Mouse (Mus musculus): ENCODE measurements around the gene Rfxap. TPM values are rescaled to one million over a fixed set of nuclear protein-coding genes. Genes with fewer than 3 reads are reported as not detected.
A peak's percentile ranks its signal among the peaks of the same experiment; 100 is the strongest.

Gene Rfxap
- polyA plus RNA-seq (2011; ENCODE audit: insufficient read depth, insufficient read length, low replicate concordance, missing spikeins) = 14.7 and 30.1 TPM in 2 replicates

DNA sequence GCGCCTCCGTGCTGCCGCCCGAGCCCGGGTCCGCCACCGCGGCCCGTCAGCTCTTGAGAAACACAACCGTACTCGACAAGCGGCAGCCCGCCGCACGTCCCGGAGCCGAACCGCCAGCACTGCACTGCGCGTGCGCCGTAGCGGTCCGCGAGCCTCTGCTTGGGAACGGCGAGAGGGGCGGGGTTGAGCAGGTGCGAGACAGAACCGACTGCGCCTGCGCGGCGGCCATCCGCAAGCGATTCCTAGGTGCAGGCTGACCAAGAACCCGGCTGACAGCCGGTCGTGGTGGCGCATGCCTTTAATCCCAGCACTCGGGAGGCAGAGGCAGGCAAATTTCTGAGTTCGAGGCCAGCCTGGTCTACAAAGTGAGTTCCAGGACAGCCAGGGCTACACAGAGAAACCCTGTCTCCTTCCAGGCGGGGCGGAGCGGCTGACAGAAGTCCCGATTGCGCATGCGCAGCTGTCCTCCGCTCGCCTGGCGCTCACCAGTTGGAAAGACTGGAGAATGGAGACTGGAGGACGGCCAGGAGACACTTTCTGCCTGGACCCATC, at the start of gene Rfxap:
Rfxap (minus strand) TSS at position 126 of the 552 bp plus-strand sequence.
- H3K4me3 ChIP-seq (replicated peaks; ENCODE audit: control insufficient read depth, low read depth, low read length) = peak within 1 kb of the TSS; percentile 96
- no peaks in the 10 kb centered on the region for H3K4me1 ChIP-seq (ENCODE audit: control insufficient read depth, insufficient read depth, low read length)
- H3K27ac ChIP-seq (ENCODE audit: control insufficient read depth, insufficient read depth, low read depth, low read length, poor library complexity) = peak within 1 kb of the TSS; percentile 77
- WGBS = under 1% methylated on average over 52 of the region's 52 CpGs
- TF ChIP-seq CTCF (IDR thresholded peaks at IDR 0.05; ENCODE audit: control insufficient read depth, insufficient read depth, low read length) (no peak), POLR2A (IDR thresholded peaks at IDR 0.05; ENCODE audit: borderline replicate concordance, control insufficient read depth, low read depth, low read length) (peak; percentile 90)

DNA sequence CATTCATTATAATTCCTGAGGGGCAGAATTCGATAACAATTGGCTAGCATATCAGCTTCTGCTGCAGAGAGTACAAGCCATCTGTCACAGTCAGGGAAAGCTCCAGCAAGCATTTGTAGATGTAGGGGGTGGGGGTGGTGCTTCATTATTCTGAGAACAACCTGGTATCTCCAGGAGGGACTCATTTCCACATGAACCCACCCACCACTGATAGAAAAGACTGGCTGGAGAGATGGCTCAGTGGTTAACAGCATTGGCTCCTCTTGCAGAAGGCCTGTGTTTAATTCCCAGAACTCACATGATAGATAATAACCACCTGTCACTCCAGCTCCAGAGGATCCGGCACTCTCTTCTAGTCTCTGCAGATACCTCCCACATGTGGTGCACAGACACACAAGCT, 27.8 kb upstream of the Rfxap start:
- no peaks in the 10 kb centered on the region for H3K4me1 ChIP-seq (ENCODE audit: control insufficient read depth, insufficient read depth, low read length)
- no peak for TF ChIP-seq CTCF (IDR thresholded peaks at IDR 0.05; ENCODE audit: control insufficient read depth, insufficient read depth, low read length)
- no peak for TF ChIP-seq POLR2A (IDR thresholded peaks at IDR 0.05; ENCODE audit: borderline replicate concordance, control insufficient read depth, low read depth, low read length)
- WGBS = 74% methylated on average over 2 of the region's 2 CpGs
- H3K27ac ChIP-seq (ENCODE audit: control insufficient read depth, insufficient read depth, low read depth, low read length, poor library complexity) = no peak overlapping the region
- no peak overlapping the region for H3K4me3 ChIP-seq (replicated peaks; ENCODE audit: control insufficient read depth, low read depth, low read length)

DNA sequence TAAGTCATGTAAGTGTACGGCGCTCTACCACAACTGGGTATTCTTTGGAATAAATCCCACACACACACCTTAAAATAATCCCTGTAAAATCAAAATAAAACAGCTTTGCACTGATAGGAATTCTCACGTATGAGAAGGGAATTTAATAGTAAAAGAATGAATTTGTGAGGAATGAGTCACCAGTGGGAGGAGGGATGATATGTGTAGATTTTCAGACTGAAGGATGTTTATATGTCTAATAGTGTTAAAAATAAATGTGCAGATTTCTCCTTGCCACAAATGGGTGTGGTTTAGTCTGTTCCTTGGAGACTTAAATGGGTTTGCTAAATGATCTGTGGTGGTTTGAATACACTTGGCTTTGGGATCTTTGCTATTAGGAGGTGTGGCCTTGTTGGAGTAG, 24.9 kb upstream of the Rfxap start:
- 82% methylated on average over 3 of the region's 3 CpGs for WGBS
- H3K27ac ChIP-seq (ENCODE audit: control insufficient read depth, insufficient read depth, low read depth, low read length, poor library complexity) = no peak overlapping the region
- no peak for TF ChIP-seq CTCF (IDR thresholded peaks at IDR 0.05; ENCODE audit: control insufficient read depth, insufficient read depth, low read length)
- no peak for TF ChIP-seq POLR2A (IDR thresholded peaks at IDR 0.05; ENCODE audit: borderline replicate concordance, control insufficient read depth, low read depth, low read length)
- no peak overlapping the region for H3K4me3 ChIP-seq (replicated peaks; ENCODE audit: control insufficient read depth, low read depth, low read length)
- no peaks in the 10 kb centered on the region for H3K4me1 ChIP-seq (ENCODE audit: control insufficient read depth, insufficient read depth, low read length)

DNA sequence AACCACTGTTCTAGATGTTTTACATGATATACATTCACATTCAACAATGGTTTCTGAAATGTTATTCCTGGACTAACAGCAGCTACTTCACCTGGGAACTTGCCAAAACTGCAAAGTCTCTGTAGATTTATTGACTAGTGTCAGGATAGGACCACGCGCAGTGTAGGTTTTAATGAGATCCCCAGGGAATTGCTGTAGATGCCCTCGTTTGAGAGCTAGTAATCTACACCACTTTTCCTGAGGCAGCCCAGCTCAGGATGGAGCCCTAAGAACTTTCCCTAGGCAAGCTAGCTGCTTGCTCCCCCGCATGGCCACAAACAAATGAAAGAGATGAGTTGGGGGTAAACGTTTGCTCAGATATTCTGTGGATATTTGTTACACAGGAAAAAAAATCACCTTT, 14.9 kb upstream of the Rfxap start:
- Histone ChIP-seq H3K27ac (ENCODE audit: control insufficient read depth, insufficient read depth, low read depth, low read length, poor library complexity) (no peak overlapping the region), H3K4me1 (ENCODE audit: control insufficient read depth, insufficient read depth, low read length) (no peaks in the 10 kb centered on the region; the same call in 1 of the 2 replicates), H3K4me3 (replicated peaks; ENCODE audit: control insufficient read depth, low read depth, low read length) (no peak overlapping the region)
- TF ChIP-seq CTCF (IDR thresholded peaks at IDR 0.05; ENCODE audit: control insufficient read depth, insufficient read depth, low read length) (no peak), POLR2A (IDR thresholded peaks at IDR 0.05; ENCODE audit: borderline replicate concordance, control insufficient read depth, low read depth, low read length) (no peak)
- WGBS = 79% methylated on average over 5 of the region's 5 CpGs

DNA sequence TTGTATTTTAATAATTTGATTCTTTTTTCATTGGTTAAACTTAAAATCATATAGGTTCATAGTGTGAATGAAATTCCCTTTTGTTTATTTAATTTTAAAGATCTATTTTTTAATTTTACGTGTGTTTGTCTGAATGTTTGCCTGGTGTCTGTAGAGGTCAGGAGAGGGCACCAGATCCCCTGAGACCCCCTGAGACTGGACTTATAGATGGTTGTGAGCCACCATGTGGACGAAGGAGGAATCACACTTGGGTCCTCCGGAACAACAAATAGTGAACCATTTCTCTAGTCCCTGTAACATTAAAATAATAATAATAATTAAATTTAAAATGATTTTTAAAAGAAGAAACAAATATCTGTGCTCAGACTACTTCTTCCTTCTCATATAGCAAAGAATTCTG, 7.7 kb upstream of the Rfxap start:
- Histone ChIP-seq H3K4me1 (ENCODE audit: control insufficient read depth, insufficient read depth, low read length) (no peaks in the 10 kb centered on the region; the same call in 1 of the 2 replicates), H3K27ac (ENCODE audit: control insufficient read depth, insufficient read depth, low read depth, low read length, poor library complexity) (no peak overlapping the region), H3K4me3 (replicated peaks; ENCODE audit: control insufficient read depth, low read depth, low read length) (no peak overlapping the region)
- peak; percentile 72 for TF ChIP-seq CTCF (IDR thresholded peaks at IDR 0.05; ENCODE audit: control insufficient read depth, insufficient read depth, low read length)
- TF ChIP-seq POLR2A (IDR thresholded peaks at IDR 0.05; ENCODE audit: borderline replicate concordance, control insufficient read depth, low read depth, low read length) = no peak
- WGBS = 8% methylated on average over 3 of the region's 3 CpGs

DNA sequence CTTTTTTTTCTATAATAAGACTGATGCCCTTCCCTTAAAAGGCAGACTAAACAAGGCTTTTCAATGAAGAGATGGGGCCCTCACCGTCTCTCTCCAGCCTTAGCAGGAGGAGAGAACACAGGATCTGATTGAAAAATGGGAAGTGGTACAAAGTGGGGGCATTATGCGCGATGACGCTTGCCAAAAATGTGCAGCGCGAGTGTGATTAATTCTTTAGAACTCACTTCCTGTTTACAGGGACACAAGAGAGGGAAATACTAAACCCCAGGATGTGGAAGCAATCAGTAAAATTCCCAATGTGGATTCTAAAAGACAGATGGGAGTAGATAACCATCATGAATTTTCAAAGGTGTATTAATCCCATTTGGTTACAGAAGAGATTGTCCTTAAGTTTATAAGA, 7.0 kb upstream of the Rfxap start:
- Histone ChIP-seq H3K27ac (ENCODE audit: control insufficient read depth, insufficient read depth, low read depth, low read length, poor library complexity) (no peak overlapping the region), H3K4me1 (ENCODE audit: control insufficient read depth, insufficient read depth, low read length) (no peaks in the 10 kb centered on the region), H3K4me3 (replicated peaks; ENCODE audit: control insufficient read depth, low read depth, low read length) (no peak overlapping the region)
- no peak for TF ChIP-seq CTCF (IDR thresholded peaks at IDR 0.05; ENCODE audit: control insufficient read depth, insufficient read depth, low read length)
- TF ChIP-seq POLR2A (IDR thresholded peaks at IDR 0.05; ENCODE audit: borderline replicate concordance, control insufficient read depth, low read depth, low read length) = no peak
- WGBS = under 1% methylated on average over 6 of the region's 6 CpGs

DNA sequence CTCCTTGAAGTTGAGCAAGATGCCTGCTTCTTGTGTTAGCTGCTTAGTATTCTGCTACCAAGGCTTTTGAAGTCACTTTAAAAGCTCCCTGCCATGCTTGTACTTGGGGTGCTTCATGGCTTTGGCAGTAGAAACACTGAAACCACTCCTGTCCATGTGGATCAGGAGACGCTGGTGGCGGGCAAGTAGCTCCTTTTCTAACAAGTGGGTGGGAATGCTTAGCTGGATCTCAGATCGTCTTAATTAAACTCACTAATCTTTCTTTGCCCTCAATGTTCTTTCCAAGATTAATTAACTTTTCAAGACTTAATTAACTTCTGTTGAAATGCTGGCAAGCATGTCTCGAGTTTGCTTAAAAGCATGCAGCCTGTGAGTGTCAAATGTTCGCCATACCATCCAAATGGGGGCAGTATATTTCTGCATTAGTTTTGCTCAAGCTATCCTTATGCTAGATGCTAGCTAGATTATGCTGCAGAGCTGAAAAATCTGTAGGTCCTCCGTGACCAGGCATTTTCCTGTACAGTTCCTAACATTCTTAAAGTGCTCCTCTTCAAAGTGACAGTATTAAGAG, 5.9 kb upstream of the Rfxap start:
- H3K4me3 ChIP-seq (replicated peaks; ENCODE audit: control insufficient read depth, low read depth, low read length) = no peak overlapping the region
- no peak for TF ChIP-seq POLR2A (IDR thresholded peaks at IDR 0.05; ENCODE audit: borderline replicate concordance, control insufficient read depth, low read depth, low read length)
- TF ChIP-seq CTCF (IDR thresholded peaks at IDR 0.05; ENCODE audit: control insufficient read depth, insufficient read depth, low read length) = no peak
- 76% methylated on average over 6 of the region's 6 CpGs for WGBS
- H3K27ac ChIP-seq (ENCODE audit: control insufficient read depth, insufficient read depth, low read depth, low read length, poor library complexity) = no peak overlapping the region
- H3K4me1 ChIP-seq (ENCODE audit: control insufficient read depth, insufficient read depth, low read length) = no peaks in the 10 kb centered on the region

DNA sequence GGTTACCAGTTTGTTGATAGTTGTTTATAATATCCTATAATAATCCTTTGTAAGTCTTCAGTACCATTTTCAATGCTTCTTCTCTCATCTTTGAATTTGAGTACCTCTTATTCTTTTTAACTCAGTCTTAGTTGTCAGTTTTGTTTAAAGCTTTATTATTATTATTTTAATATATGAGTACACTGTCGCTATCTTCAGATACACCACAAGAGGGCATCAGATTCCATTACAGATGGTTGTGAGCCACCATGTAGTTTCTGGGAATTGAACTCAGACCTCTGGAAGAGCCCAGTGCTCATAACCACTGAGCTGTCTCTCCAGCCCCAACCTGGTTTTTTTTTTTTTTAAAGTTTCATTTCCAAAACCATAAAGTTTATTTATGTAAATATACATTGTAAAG, 4.0 kb upstream of the Rfxap start:
- 52% methylated on average over 1 of the region's 1 CpGs for WGBS
- TF ChIP-seq CTCF (IDR thresholded peaks at IDR 0.05; ENCODE audit: control insufficient read depth, insufficient read depth, low read length) (no peak), POLR2A (IDR thresholded peaks at IDR 0.05; ENCODE audit: borderline replicate concordance, control insufficient read depth, low read depth, low read length) (no peak)

More for the DNA sequence above, 4.0 kb upstream of the Rfxap start:
- Histone ChIP-seq H3K4me3 (replicated peaks; ENCODE audit: control insufficient read depth, low read depth, low read length) (no peak overlapping the region), H3K4me1 (ENCODE audit: control insufficient read depth, insufficient read depth, low read length) (no peaks in the 10 kb centered on the region), H3K27ac (ENCODE audit: control insufficient read depth, insufficient read depth, low read depth, low read length, poor library complexity) (no peak overlapping the region)

Data from bone marrow, adult 2 months (tissue).